ENCODE assay signal across 10 mouse cellular contexts in the genomic region with DNA sequence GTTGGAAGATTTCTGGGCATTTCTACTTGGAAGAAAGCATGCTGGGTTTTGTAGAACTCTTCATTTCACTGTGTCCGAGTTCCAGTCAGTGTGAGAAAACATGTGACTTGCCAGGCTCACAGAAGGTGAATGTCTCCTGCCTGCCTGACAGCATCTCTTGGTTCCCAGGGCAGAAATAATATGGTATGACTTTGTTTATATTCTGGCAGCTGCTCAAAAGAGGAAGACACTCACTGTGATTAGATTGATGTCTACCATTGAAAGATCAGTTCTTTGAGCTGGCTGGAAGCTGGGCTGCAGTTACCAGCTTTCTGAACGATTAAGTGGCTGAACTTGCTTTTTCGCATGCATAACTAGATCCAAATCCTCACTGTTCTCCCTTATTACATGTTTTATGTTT.
A peak's percentile ranks its signal among the peaks of the same experiment; 100 is the strongest.
DNase-seq lines count a peak whose midpoint lies in the region; ATAC-seq and TF ChIP-seq lines count a peak whose summit lies in the region.
"Had no signal": no experiment of that assay in that cellular context is flagged by ENCODE, and none has a peak within 500 bp of the region (broad histone marks: within the 10 kb centered on the region; RNA-seq: fewer than 3 reads in every experiment).

No protein-coding gene starts in this region.

- no peaks in the 10 kb centered on the region for H3K36me3 ChIP-seq in forebrain, embryonic 14.5 days (ENCODE audit: control insufficient read depth, insufficient read depth, low read length)
- H3K36me3 ChIP-seq in hindbrain, postnatal 0 days (ENCODE audit: insufficient read depth, low read length), result no peaks in the 10 kb centered on the region
- no peaks in the 10 kb centered on the region for H3K36me3 ChIP-seq in neural tube, embryonic 14.5 days (ENCODE audit: control insufficient read depth, insufficient read depth, low read length)
- H3K36me3 ChIP-seq: midbrain, embryonic 12.5 days had no signal

- no peaks in the 10 kb centered on the region for H3K27me3 ChIP-seq in forebrain, embryonic 14.5 days (replicated peaks; ENCODE audit: control insufficient read depth, insufficient read depth, low read length)
- H3K27me3 ChIP-seq in hindbrain, postnatal 0 days (ENCODE audit: insufficient read depth, low read length), result no peaks in the 10 kb centered on the region
- no peaks in the 10 kb centered on the region for H3K27me3 ChIP-seq in neural tube, embryonic 14.5 days (ENCODE audit: control insufficient read depth, insufficient read depth, low read length)
- H3K27me3 ChIP-seq: midbrain, embryonic 12.5 days had no signal

- 12% methylated on average over 3 of the region's 3 CpGs for WGBS in forebrain, embryonic 14.5 days
- WGBS in hindbrain, postnatal 0 days, result 15% methylated on average over 3 of the region's 3 CpGs
- WGBS in neural tube, embryonic 14.5 days, result 14% methylated on average over 3 of the region's 3 CpGs

- H3K27ac ChIP-seq in left cerebral cortex, adult 2 months, result no peak overlapping the region
- H3K27ac ChIP-seq in forebrain, embryonic 14.5 days (ENCODE audit: low read depth, low read length), result peak overlapping the region; percentile 27; the same call in 1 of the 2 replicates
- H3K27ac ChIP-seq in hindbrain, postnatal 0 days, result no peak overlapping the region
- H3K27ac ChIP-seq in neural tube, embryonic 14.5 days (ENCODE audit: low read depth, low read length), result peak overlapping the region; percentile 66
- H3K27ac ChIP-seq: heart, adult 2 months; liver, embryonic 14.5 days; midbrain, embryonic 12.5 days had no signal

- peak; percentile 24 for DNase-seq in left cerebral cortex, postnatal 4 days
- DNase-seq in left cerebral cortex, adult 2 months (ENCODE audit: extremely low spot score in 1 of 2, low spot score in 2 of 2), result no peak
- DNase-seq in forebrain, embryonic 14.5 days (ENCODE audit: low spot score), result peak; percentile 61
- DNase-seq in hindbrain, postnatal 0 days (ENCODE audit: low spot score), result peak; percentile 67
- DNase-seq in natural killer cell, adult 2 months (ENCODE audit: low spot score in 2 of 2), result no peak
- DNase-seq in adrenal gland, adult (ENCODE audit: inconsistent age in 2 of 2, low spot score in 1 of 2), result no peak

- H3K9ac ChIP-seq in forebrain, embryonic 14.5 days (ENCODE audit: low read length), result no peak overlapping the region
- no peak overlapping the region for H3K9ac ChIP-seq in hindbrain, postnatal 0 days (replicated peaks; ENCODE audit: low read length)
- no peak overlapping the region for H3K9ac ChIP-seq in neural tube, embryonic 14.5 days (replicated peaks; ENCODE audit: low read depth, low read length)
- H3K9ac ChIP-seq: liver, embryonic 14.5 days; midbrain, embryonic 12.5 days had no signal

- peak; percentile 63 for ATAC-seq in forebrain, embryonic 14.5 days
- peak; percentile 83 for ATAC-seq in hindbrain, postnatal 0 days
- ATAC-seq in neural tube, embryonic 14.5 days (ENCODE audit: low read depth), result peak; percentile 82

- H3K9me3 ChIP-seq in forebrain, embryonic 14.5 days (replicated peaks; ENCODE audit: control insufficient read depth, low read length), result no peaks in the 10 kb centered on the region
- no peaks in the 10 kb centered on the region for H3K9me3 ChIP-seq in hindbrain, postnatal 0 days (ENCODE audit: low read length)
- H3K9me3 ChIP-seq in neural tube, embryonic 14.5 days (ENCODE audit: control insufficient read depth, low read length), result no peaks in the 10 kb centered on the region
- H3K9me3 ChIP-seq: midbrain, embryonic 12.5 days had no signal

- no peak overlapping the region for H3K4me3 ChIP-seq in left cerebral cortex, adult 2 months
- no peak overlapping the region for H3K4me3 ChIP-seq in forebrain, embryonic 14.5 days (ENCODE audit: low read depth, low read length)
- no peak overlapping the region for H3K4me3 ChIP-seq in hindbrain, postnatal 0 days (ENCODE audit: low read length)
- H3K4me3 ChIP-seq in neural tube, embryonic 14.5 days (ENCODE audit: low read depth, low read length), result no peak overlapping the region
- H3K4me3 ChIP-seq: heart, adult 2 months; midbrain, embryonic 12.5 days had no signal

- intact Hi-C loops in left cerebral cortex, postnatal 4 days (cut with DNase I), result no loop called here
- intact Hi-C loops in left cerebral cortex, adult 2 months (cut with DNase I), result no loop called here

- H3K4me1 ChIP-seq in forebrain, embryonic 14.5 days (ENCODE audit: control insufficient read depth, insufficient read depth, low read length), result peaks cover 9% of the 10 kb centered on the region; the same call in 1 of the 2 replicates
- H3K4me1 ChIP-seq in hindbrain, postnatal 0 days (ENCODE audit: insufficient read depth, low read length), result 0 out of 2 replicates have a peak, but pooled peaks cover 5% of the 10 kb centered on the region
- peaks cover 8% of the 10 kb centered on the region for H3K4me1 ChIP-seq in neural tube, embryonic 14.5 days (ENCODE audit: control insufficient read depth, insufficient read depth, low read length)

- TF ChIP-seq CTCF in left cerebral cortex, adult 2 months (IDR thresholded peaks at IDR 0.05), result no peak
- TF ChIP-seq CTCF in hindbrain, postnatal 0 days (IDR thresholded peaks at IDR 0.05; ENCODE audit: low read depth), result no peak

- H3K4me2 ChIP-seq in forebrain, embryonic 14.5 days (ENCODE audit: low read length), result no peak overlapping the region
- H3K4me2 ChIP-seq in hindbrain, postnatal 0 days (ENCODE audit: low read depth, low read length), result no peak overlapping the region
- peak overlapping the region; percentile 4; the same call in 1 of the 2 replicates for H3K4me2 ChIP-seq in neural tube, embryonic 14.5 days (ENCODE audit: low read depth, low read length)
- H3K4me2 ChIP-seq: midbrain, embryonic 12.5 days had no signal

Comparison
In these comparisons a context has a peak if more than half of its experiments do, and no peak if none do; other contexts are left out.
1. DNase-seq: peak in left cerebral cortex, postnatal 4 days (single experiment), forebrain, embryonic 14.5 days (single experiment) and hindbrain, postnatal 0 days (single experiment); none in left cerebral cortex, adult 2 months (0 of 2), natural killer cell, adult 2 months (0 of 2) and adrenal gland, adult (0 of 2).
2. H3K27ac ChIP-seq: peak in forebrain, embryonic 14.5 days (single experiment) and neural tube, embryonic 14.5 days (single experiment); none in left cerebral cortex, adult 2 months (single experiment) and hindbrain, postnatal 0 days (single experiment).
3. Peak in every context shown above with its lines, with median percentiles within 50 percentile points of each other: ATAC-seq.